28 mouse cellular contexts compared by ENCODE assay signal in genomic region chr15:100318014-100318671, GRCm38 (mm10). TPM values are rescaled to one million over a fixed set of nuclear protein-coding genes. Genes with fewer than 3 reads are reported as not detected.
DNase-seq lines count a peak whose midpoint lies in the region; ATAC-seq lines count a peak whose summit lies in the region.
"Not testable (repeated sequence)": the region's sequence is repeated elsewhere in the genome, so short reads cannot be mapped to it uniquely, and the experiment has no call there.
"Had no signal": no experiment of that assay in that cellular context is flagged by ENCODE, and none has a peak within 500 bp of the region (broad histone marks: within the 10 kb centered on the region; RNA-seq: fewer than 3 reads in every experiment).

No protein-coding gene starts in this region.

- 66% methylated on average over 4 of the region's 4 CpGs for WGBS in liver, embryonic 13.5 days (ENCODE audit: insufficient replicate concordance)
- WGBS in lung, embryonic 15.5 days, result 15% methylated on average over 4 of the region's 4 CpGs

- H3K4me3 ChIP-seq in liver, embryonic 13.5 days (replicated peaks); lung, embryonic 15.5 days: not testable (repeated sequence)

- not testable (repeated sequence) for H3K9ac ChIP-seq in liver, embryonic 13.5 days; lung, embryonic 15.5 days

- peak; percentile 73 for DNase-seq in Muller cell, postnatal 12 days (ENCODE audit: inconsistent ontology term)
- peak; percentile 58 for DNase-seq in fat pad, adult 2 months (ENCODE audit: extremely low read depth, low read depth, low spot score)
- peak; percentile 48 to 59 for DNase-seq in heart, adult 18-20 months
- peak; percentile 22 for DNase-seq in kidney, postnatal 10 days
- not testable (repeated sequence) for DNase-seq in liver, embryonic 13.5 days
- peak; percentile 89 for DNase-seq in lung, postnatal 36 days
- peak; percentile 36 for DNase-seq in yolk sac, embryonic 10.5 days (ENCODE audit: low spot score)

- not testable (repeated sequence) for H3K27me3 ChIP-seq in liver, embryonic 13.5 days; lung, embryonic 15.5 days

- not testable (repeated sequence) for H3K27ac ChIP-seq in liver, embryonic 13.5 days
- H3K27ac ChIP-seq in lung, embryonic 15.5 days, result peak overlapping the region; percentile 82

- peaks cover 14% of the 10 kb centered on the region; the same call in 1 of the 2 replicates for H3K36me3 ChIP-seq in liver, embryonic 13.5 days
- H3K36me3 ChIP-seq in lung, embryonic 15.5 days, result not testable (repeated sequence)

- not testable (repeated sequence) for H3K9me3 ChIP-seq in liver, embryonic 13.5 days (replicated peaks); lung, embryonic 15.5 days

- ATAC-seq in liver, embryonic 13.5 days (ENCODE audit: low read depth), result peak; percentile 43; the same call in 1 of the 2 replicates
- peak; percentile 78 for ATAC-seq in lung, embryonic 15.5 days (ENCODE audit: borderline replicate concordance, extremely low read depth, low FRiP score, low TSS enrichment)

- not testable (repeated sequence) for H3K4me2 ChIP-seq in liver, embryonic 13.5 days; lung, embryonic 15.5 days

- H3K4me1 ChIP-seq in liver, embryonic 13.5 days (replicated peaks), result peaks cover 11% of the 10 kb centered on the region; the same call in 1 of the 2 replicates
- H3K4me1 ChIP-seq in lung, embryonic 15.5 days, result peaks cover 24% of the 10 kb centered on the region

RNA-seq across cellular contexts. Expression of gene Mettl7a1, which starts 14.2 kb away (rescaled TPM):
- total RNA-seq in heart, adult 18-20 months (2021), result 10 to 100 TPM; 46.0 to 60.5 TPM
- polyA plus RNA-seq in liver, embryonic 13.5 days (2015; fragmentation: Nextera tagmentation; extraction: Ambion mirVana), result 6.6 and 7.7 TPM in 2 replicates
- 7.8 and 9.4 TPM in 2 replicates for polyA plus RNA-seq in lung, embryonic 15.5 days (2015; fragmentation: Nextera tagmentation; extraction: Ambion mirVana)

RNA-seq across cellular contexts. Expression of gene Mettl7a3, which starts 16.6 kb away (rescaled TPM):
- total RNA-seq in heart, adult 18-20 months (2021), result under 1 TPM in 1 of 2 experiments, not detected in 1; 0.18 TPM
- polyA plus RNA-seq in liver, embryonic 13.5 days (2015; fragmentation: Nextera tagmentation; extraction: Ambion mirVana), result not detected in 2 replicates
- not detected in 2 replicates for polyA plus RNA-seq in lung, embryonic 15.5 days (2015; fragmentation: Nextera tagmentation; extraction: Ambion mirVana)
- total RNA-seq: adrenal gland, postnatal 36 days; forebrain, postnatal 0 days; hematopoietic stem cell, adult 5-6 weeks; layer of hippocampus, postnatal 14 days had no signal
- polyA plus RNA-seq: forebrain, embryonic 11.5 days; forebrain, postnatal 0 days; heart, embryonic 11.5 days; heart, postnatal 0 days; intestine, embryonic 14.5 days; kidney, embryonic 14.5 days; midbrain, embryonic 10.5 days; midbrain, embryonic 16.5 days; myocyte; stomach, embryonic 15.5 days had no signal

RNA-seq across cellular contexts. Expression of gene Methig1, which starts 34.8 kb away (rescaled TPM):
- not detected for total RNA-seq in heart, adult 18-20 months (2021)
- polyA plus RNA-seq in liver, embryonic 13.5 days (2015; fragmentation: Nextera tagmentation; extraction: Ambion mirVana), result not detected in 2 replicates
- 0.10 TPM in 1 of 2 replicates, not detected in the other for polyA plus RNA-seq in lung, embryonic 15.5 days (2015; fragmentation: Nextera tagmentation; extraction: Ambion mirVana)
- total RNA-seq: forebrain, postnatal 0 days; gastrocnemius, postnatal 36 days; hematopoietic stem cell, adult 5-6 weeks; layer of hippocampus, adult 18-20 months; layer of hippocampus, postnatal 14 days; left cerebral cortex, postnatal 4 days had no signal
- polyA plus RNA-seq: forebrain, embryonic 11.5 days; forebrain, postnatal 0 days; heart, embryonic 11.5 days; heart, postnatal 0 days; hindbrain, embryonic 15.5 days; intestine, embryonic 14.5 days; midbrain, embryonic 10.5 days; midbrain, embryonic 16.5 days; myocyte had no signal

RNA-seq across cellular contexts. Expression of gene Mettl7a2, which starts 34.9 kb away (rescaled TPM):
- total RNA-seq in heart, adult 18-20 months (2021), result 1 to 10 TPM; 1.1 to 1.5 TPM
- polyA plus RNA-seq in liver, embryonic 13.5 days (2015; fragmentation: Nextera tagmentation; extraction: Ambion mirVana), result not detected in 2 replicates
- not detected in 2 replicates for polyA plus RNA-seq in lung, embryonic 15.5 days (2015; fragmentation: Nextera tagmentation; extraction: Ambion mirVana)
- total RNA-seq: forebrain, postnatal 0 days; hematopoietic stem cell, adult 5-6 weeks had no signal
- polyA plus RNA-seq: forebrain, embryonic 11.5 days; forebrain, postnatal 0 days; heart, embryonic 11.5 days; heart, postnatal 0 days; hindbrain, embryonic 15.5 days; intestine, embryonic 14.5 days; kidney, embryonic 14.5 days; midbrain, embryonic 10.5 days; midbrain, embryonic 16.5 days; myocyte; neural tube, embryonic 13.5 days; stomach, embryonic 15.5 days had no signal

RNA-seq across cellular contexts. Expression of gene Tmprss12, which starts 37.5 kb away (rescaled TPM):
- total RNA-seq in heart, adult 18-20 months (2021), result not detected
- polyA plus RNA-seq in liver, embryonic 13.5 days (2015; fragmentation: Nextera tagmentation; extraction: Ambion mirVana), result not detected in 2 replicates
- not detected in 2 replicates for polyA plus RNA-seq in lung, embryonic 15.5 days (2015; fragmentation: Nextera tagmentation; extraction: Ambion mirVana)
- total RNA-seq: adrenal gland, adult 18-20 months; adrenal gland, postnatal 36 days; forebrain, postnatal 0 days; gastrocnemius, postnatal 36 days; hematopoietic stem cell, adult 5-6 weeks; layer of hippocampus, adult 18-20 months; layer of hippocampus, postnatal 14 days; left cerebral cortex, adult 8-10 months; left cerebral cortex, postnatal 4 days had no signal
- polyA plus RNA-seq: forebrain, embryonic 11.5 days; forebrain, postnatal 0 days; heart, embryonic 11.5 days; heart, postnatal 0 days; hindbrain, embryonic 15.5 days; intestine, embryonic 14.5 days; kidney, embryonic 14.5 days; midbrain, embryonic 10.5 days; midbrain, embryonic 16.5 days; myocyte; neural tube, embryonic 13.5 days had no signal
